Mouse (Mus musculus) intestine, embryonic 16.5 days (tissue): ENCODE measurements at regions not wholly inside any gene's neighbourhood (a gene's known extent, or its start where the extent isn't known, plus 50 kb on each side); places are given as distances from the start of the nearest gene placed in this dataset.

Experiments used
- ATAC-seq: fragments of 200-750 bp; cut with Nextera tagmentation; 2 replicates; pipeline ENCODE4 v1.8.0; 2017; ENCODE audit warnings: moderate TSS enrichment, moderate library complexity
- H3K27ac ChIP-seq: fragments of 300-500 bp; sonication (generic); 2 replicates; pipeline ENCODE4 v1.5.1; 2014; ENCODE audit warnings: mild to moderate bottlenecking, low read length
- H3K27me3 ChIP-seq: fragments of 300-500 bp; sonication (generic); replicated peaks from 2 replicates; pipeline ENCODE4 v1.6.1; 2014; ENCODE audit warnings: low read length, control low read depth, mixed read lengths; ENCODE audit not compliant: control insufficient read depth, insufficient read depth
- H3K36me3 ChIP-seq: fragments of 300-500 bp; sonication (generic); 2 replicates; pipeline ENCODE4 v1.6.1; 2014; ENCODE audit warnings: low read length, control low read depth; ENCODE audit not compliant: control insufficient read depth, insufficient read depth
- H3K4me1 ChIP-seq: fragments of 300-500 bp; sonication (generic); 2 replicates; pipeline ENCODE4 v1.6.1; 2014; ENCODE audit warnings: low read length, control low read depth, mixed read lengths; ENCODE audit not compliant: control insufficient read depth, insufficient read depth
- H3K4me2 ChIP-seq: fragments of 300-500 bp; sonication (generic); 2 replicates; pipeline ENCODE4 v1.6.1; 2014; ENCODE audit warnings: low read depth, low read length, control low read depth
- H3K4me3 ChIP-seq: fragments of 300-500 bp; sonication (generic); 2 replicates; pipeline ENCODE4 v1.5.1; 2014; ENCODE audit warnings: mild to moderate bottlenecking, low read length
- H3K9ac ChIP-seq: fragments of 300-500 bp; sonication (generic); 2 replicates; pipeline ENCODE4 v1.6.1; 2014; ENCODE audit warnings: low read depth, low read length
- H3K9me3 ChIP-seq: fragments of 300-500 bp; sonication (generic); 2 replicates; pipeline ENCODE4 v1.6.1; 2016; ENCODE audit warnings: low read length, control low read depth; ENCODE audit not compliant: control insufficient read depth
- WGBS: fragments of 180-500 bp; shearing (Covaris S2); extraction: QIAGEN DNeasy Blood & Tissue Kit; methylation state at CpG from one replicate; pipeline ENCODE4 v1.1.7; 2014; 5-methylcytosine and 5-hydroxymethylcytosine counted together

DNA sequence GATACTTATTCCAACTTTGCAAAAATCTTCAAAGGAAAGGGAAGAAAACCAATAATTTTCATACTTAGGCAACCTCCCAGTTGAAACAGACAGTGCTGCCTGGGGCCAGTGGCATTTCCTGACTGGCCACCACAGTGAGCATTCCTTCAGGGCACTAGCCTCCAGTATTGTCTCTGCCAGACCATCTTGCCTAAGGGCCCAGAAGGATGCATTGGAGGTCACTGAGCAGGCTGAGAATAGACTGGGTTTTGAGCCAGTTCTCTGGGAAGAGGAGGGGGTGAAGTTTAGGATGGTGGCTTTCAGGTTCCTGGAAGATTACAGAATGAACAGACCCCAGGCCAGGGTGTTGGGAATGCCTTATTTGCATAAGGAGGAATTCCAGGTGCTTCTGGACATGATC is 95.3 kb upstream of the Tpm1 start:
- H3K4me3 ChIP-seq = no peak overlapping the region
- peaks cover 4% of the 10 kb centered on the region for H3K4me1 ChIP-seq
- H3K4me2 ChIP-seq = no peak overlapping the region
- no peaks in the 10 kb centered on the region for H3K27me3 ChIP-seq
- H3K9ac ChIP-seq = no peak overlapping the region
- no peak overlapping the region for H3K27ac ChIP-seq
- no peak for ATAC-seq
- H3K9me3 ChIP-seq = no peaks in the 10 kb centered on the region
- no peaks in the 10 kb centered on the region for H3K36me3 ChIP-seq

DNA sequence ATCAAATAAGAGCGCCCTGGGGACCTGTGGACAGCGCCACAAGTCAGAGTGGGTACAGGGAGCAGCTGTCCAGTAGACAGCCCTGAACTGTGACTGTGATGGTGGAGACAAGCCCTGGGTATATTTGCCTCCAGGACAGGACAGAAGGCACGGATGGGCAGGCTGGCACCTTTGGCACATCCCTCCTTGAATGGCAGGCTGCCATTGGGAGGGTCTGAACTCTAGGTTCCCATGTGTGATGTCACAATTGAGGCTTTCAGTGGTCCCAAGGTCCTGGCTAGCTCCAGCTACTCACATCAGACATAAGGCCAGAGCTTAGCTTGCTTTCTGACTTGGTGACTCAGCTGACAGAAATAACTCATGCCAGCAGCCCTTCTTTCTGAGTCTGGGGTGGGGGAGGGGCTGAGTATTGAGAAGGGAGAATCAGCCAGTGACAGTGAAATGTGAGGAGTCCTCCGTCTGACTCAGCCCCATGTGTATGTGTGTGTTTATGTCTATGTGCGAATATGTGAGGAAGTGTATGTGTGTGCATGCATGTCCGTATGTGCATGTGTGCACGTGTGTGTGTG is 91.2 kb upstream of the Tpm1 start:
- H3K27ac ChIP-seq = no peak overlapping the region
- no peaks in the 10 kb centered on the region for H3K27me3 ChIP-seq
- ATAC-seq = no peak
- peaks cover 17% of the 10 kb centered on the region for H3K4me1 ChIP-seq
- no peak overlapping the region for H3K9ac ChIP-seq
- no peaks in the 10 kb centered on the region for H3K9me3 ChIP-seq
- WGBS = 68% methylated on average over 7 of the region's 7 CpGs
- no peak overlapping the region for H3K4me2 ChIP-seq
- H3K4me3 ChIP-seq = no peak overlapping the region
- H3K36me3 ChIP-seq = no peaks in the 10 kb centered on the region

DNA sequence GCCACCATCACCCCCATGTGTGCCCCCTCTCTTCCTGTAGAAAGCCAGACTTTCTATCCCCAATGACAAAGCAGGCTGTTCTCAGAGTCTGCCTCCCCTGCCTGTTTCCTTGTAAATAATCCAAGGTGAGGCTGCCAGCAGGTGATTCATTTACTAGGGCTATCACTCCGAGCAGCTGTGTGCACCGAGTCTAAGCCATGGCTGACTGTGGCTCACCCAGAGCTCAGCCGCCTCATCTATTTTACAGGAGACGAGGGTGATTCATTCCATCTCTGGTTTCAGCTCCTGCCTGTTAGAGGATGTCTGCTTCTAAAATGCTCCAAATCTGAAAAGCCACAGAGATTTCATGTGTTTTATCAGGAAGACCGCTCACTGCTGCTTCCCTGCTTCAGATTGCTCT is 88.5 kb upstream of the Tpm1 start:
- H3K36me3 ChIP-seq = no peaks in the 10 kb centered on the region
- H3K27me3 ChIP-seq = no peaks in the 10 kb centered on the region
- no peak overlapping the region for H3K4me3 ChIP-seq
- 23% methylated on average over 5 of the region's 5 CpGs for WGBS
- no peak overlapping the region for H3K9ac ChIP-seq
- peak; percentile 85 for ATAC-seq
- H3K4me1 ChIP-seq = peaks cover 19% of the 10 kb centered on the region
- H3K4me2 ChIP-seq = no peak overlapping the region
- H3K27ac ChIP-seq = peak overlapping the region; percentile 81
- H3K9me3 ChIP-seq = no peaks in the 10 kb centered on the region

DNA sequence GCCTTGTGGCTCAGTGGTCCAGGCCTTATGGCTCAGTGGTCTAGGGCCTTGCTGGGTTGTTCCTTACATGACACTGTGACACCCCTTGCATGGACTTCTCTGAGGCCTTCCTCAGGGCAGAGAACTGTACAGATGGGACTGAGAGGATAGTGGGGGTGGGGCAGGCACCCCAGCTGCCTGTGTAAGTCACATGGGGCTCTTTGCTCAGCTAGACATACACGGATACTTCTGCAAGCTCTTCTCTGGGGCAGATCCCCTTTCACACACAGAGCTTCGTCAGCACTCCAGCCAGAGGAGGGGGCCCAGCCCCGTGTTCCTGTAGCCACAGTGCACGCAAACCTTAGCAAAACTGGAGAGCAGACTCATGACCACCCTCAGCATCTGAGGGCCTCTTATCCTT is 87.9 kb upstream of the Tpm1 start:
- Histone ChIP-seq H3K9me3 (no peaks in the 10 kb centered on the region), H3K9ac (peak overlapping the region; percentile 43; the same call in 1 of the 2 replicates), H3K36me3 (no peaks in the 10 kb centered on the region), H3K27me3 (no peaks in the 10 kb centered on the region), H3K4me1 (peaks cover 23% of the 10 kb centered on the region), H3K27ac (peak overlapping the region; percentile 81), H3K4me3 (no peak overlapping the region), H3K4me2 (no peak overlapping the region)
- peak; percentile 49 for ATAC-seq
- WGBS = 29% methylated on average over 4 of the region's 4 CpGs

DNA sequence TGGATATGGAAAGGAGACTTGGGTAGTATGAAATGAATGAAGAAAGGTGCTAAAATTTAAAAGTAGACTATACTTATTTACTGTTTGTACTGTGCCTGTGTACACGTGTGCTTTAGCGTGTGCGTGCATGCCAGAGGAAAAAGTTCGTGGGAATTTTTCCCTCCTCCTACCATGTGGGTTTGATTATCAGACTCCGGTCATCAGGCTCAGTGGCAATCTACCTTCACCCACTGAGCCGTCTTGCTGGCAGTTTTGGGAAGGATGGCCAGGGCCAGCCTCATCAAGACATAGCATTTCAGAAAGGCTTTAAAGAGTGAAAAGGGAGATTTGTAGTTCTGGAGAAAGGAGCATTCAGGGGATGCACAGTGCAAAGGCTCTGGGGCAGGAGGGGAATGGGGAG is 87.0 kb upstream of the Tpm1 start:
- Histone ChIP-seq H3K27ac (no peak overlapping the region), H3K27me3 (no peaks in the 10 kb centered on the region), H3K4me2 (no peak overlapping the region), H3K4me1 (peaks cover 24% of the 10 kb centered on the region), H3K36me3 (no peaks in the 10 kb centered on the region), H3K9me3 (no peaks in the 10 kb centered on the region), H3K9ac (no peak overlapping the region), H3K4me3 (no peak overlapping the region)
- WGBS = 92% methylated on average over 6 of the region's 6 CpGs
- ATAC-seq = no peak

DNA sequence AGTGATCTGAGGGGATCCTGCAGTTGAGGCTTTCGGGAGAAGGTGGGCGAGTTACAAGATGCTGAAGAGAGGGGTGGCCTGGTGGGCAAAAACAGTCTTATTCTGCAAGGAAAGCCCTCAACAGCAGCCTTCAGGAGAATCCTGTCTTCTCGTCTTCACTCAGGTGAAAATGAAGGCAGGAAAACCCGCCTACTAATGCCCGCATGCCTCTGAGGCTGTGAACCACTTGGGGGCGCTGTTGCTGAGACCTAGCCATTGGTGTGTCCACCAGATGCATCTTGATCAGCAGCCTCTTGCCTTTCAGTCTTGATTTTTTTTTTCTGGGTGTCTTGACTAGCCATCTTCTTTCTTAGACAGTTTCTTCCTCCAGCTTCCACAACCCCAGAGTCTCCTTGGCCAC is 85.2 kb upstream of the Tpm1 start:
- H3K9ac ChIP-seq = no peak overlapping the region
- H3K27me3 ChIP-seq = no peaks in the 10 kb centered on the region
- peaks cover 20% of the 10 kb centered on the region for H3K4me1 ChIP-seq
- no peak overlapping the region for H3K4me2 ChIP-seq
- H3K27ac ChIP-seq = no peak overlapping the region
- no peak overlapping the region for H3K4me3 ChIP-seq
- WGBS = 79% methylated on average over 6 of the region's 6 CpGs
- ATAC-seq = no peak
- H3K36me3 ChIP-seq = no peaks in the 10 kb centered on the region
- H3K9me3 ChIP-seq = no peaks in the 10 kb centered on the region

DNA sequence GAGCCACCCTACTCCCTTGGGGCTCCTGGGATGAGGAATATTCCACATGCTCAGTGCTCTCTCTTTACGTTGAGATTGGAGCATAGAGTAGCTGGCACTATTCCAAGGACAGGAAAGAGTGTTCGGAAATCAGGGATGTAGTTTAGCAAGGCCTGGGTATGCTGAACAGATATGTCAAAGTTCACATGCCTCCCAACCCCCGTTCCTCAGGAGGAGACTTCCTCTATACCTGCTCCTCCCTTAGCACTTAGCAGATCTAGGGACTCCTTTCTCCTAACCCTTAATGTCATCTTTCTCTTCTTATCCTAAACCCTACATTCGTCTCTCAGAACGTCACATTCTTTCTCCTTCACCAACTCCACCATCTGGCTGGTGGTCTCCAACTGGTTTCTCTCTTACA is 83.2 kb upstream of the Tpm1 start:
- peaks cover 14% of the 10 kb centered on the region for H3K4me1 ChIP-seq
- no peak overlapping the region for H3K9ac ChIP-seq
- 53% methylated on average over 5 of the region's 5 CpGs for WGBS
- H3K27ac ChIP-seq = no peak overlapping the region
- no peaks in the 10 kb centered on the region for H3K36me3 ChIP-seq
- H3K4me2 ChIP-seq = no peak overlapping the region
- H3K9me3 ChIP-seq = no peaks in the 10 kb centered on the region
- no peak overlapping the region for H3K4me3 ChIP-seq
- peak; percentile 57 for ATAC-seq
- no peaks in the 10 kb centered on the region for H3K27me3 ChIP-seq

DNA sequence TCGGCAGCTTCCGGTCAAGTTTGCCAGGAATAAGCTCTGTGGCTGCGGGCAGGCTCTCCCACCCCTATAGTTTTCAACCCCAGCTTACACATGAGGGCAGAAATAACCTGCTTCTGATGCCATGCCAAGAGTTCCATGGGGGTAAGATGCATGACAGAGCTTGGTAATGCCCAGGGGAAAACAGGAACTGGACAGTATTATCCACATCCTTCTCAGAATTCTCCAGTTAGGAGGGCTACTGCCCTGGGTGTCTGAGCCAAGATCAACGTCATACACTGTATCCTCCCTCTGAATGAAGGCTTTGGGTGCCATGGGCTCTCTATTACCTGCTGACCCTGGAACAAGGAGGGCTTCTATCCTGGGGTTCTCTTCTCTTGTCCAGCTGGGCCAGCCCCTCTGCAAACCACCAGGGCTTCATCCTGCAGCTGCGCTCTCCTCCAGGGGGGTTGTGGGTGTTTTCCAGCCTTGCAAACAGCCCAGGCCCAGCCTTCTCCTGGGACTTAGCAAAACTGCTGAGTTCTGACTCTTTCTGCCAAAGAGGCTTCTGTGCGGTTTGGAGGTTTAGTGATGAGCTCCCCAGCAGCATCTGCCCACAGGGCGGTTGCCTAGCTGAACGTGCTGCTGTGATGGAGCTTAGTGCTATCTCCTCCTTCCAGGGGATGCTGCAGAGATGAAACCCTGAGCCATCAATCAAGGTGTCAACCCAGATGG is 81.7 kb upstream of the Tpm1 start:
- H3K4me2 ChIP-seq = no peak overlapping the region
- peaks cover 7% of the 10 kb centered on the region for H3K4me1 ChIP-seq
- no peaks in the 10 kb centered on the region for H3K36me3 ChIP-seq
- H3K9me3 ChIP-seq = no peaks in the 10 kb centered on the region
- no peaks in the 10 kb centered on the region for H3K27me3 ChIP-seq
- no peak overlapping the region for H3K27ac ChIP-seq
- no peak overlapping the region for H3K9ac ChIP-seq
- no peak for ATAC-seq
- 74% methylated on average over 8 of the region's 8 CpGs for WGBS
- H3K4me3 ChIP-seq = no peak overlapping the region

DNA sequence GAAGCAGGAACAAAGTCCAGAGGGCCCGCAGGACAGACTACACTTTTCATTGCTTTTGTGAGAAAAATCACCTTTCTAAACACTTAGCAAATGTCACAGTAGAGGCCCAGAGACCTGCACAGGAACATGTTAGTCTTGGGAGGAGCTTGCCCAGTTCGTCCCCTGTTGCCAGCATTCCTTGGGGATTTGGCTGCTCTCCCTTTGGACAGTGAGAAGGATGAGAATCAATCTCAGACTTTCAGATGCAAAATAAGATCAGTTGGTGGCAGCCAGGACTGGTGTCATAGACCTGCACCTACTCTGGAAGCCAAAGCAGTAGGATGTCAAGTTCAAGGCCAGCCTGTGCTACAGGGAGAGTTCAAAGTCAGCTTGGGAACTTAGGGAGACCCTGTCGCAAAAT is 80.7 kb upstream of the Tpm1 start:
- Histone ChIP-seq H3K4me3 (no peak overlapping the region), H3K27me3 (no peaks in the 10 kb centered on the region), H3K9ac (no peak overlapping the region), H3K27ac (no peak overlapping the region), H3K36me3 (no peaks in the 10 kb centered on the region), H3K4me1 (peaks cover 7% of the 10 kb centered on the region), H3K4me2 (no peak overlapping the region), H3K9me3 (no peaks in the 10 kb centered on the region)
- ATAC-seq = no peak
- WGBS = 80% methylated on average over 3 of the region's 3 CpGs

DNA sequence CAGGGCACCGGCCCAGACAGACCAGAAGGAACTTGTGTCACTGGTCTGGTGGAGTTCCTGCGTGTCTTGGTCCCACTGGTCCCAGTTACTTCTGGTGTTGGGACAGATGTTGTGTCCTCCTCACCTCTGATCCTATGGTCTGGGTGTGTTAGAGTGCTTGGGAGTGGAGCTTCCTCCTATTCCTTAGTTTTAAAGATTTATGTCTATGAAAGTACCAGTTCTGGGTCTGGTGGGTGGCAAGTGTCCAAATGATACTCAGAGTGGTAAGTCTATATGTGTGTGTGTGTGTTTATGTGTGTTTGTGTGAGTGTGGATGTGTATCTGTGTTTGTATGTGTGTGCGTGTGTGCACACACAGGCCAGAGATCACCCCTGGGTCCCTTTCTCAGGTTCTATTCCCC is 79.9 kb upstream of the Tpm1 start:
- H3K36me3 ChIP-seq = no peaks in the 10 kb centered on the region
- 96% methylated on average over 3 of the region's 3 CpGs for WGBS
- no peak overlapping the region for H3K4me2 ChIP-seq
- H3K9ac ChIP-seq = no peak overlapping the region
- H3K9me3 ChIP-seq = no peaks in the 10 kb centered on the region
- H3K27me3 ChIP-seq = no peaks in the 10 kb centered on the region
- peak overlapping the region; percentile 18; the same call in 1 of the 2 replicates for H3K27ac ChIP-seq
- ATAC-seq = no peak
- H3K4me3 ChIP-seq = no peak overlapping the region
- peaks cover 7% of the 10 kb centered on the region for H3K4me1 ChIP-seq
